Mouse (Mus musculus): ENCODE measurements around the gene Wfdc17. TPM values are rescaled to one million over a fixed set of nuclear protein-coding genes. Genes with fewer than 3 reads are reported as not detected.
A peak's percentile ranks its signal among the peaks of the same experiment; 100 is the strongest.

The Wfdc17 gene
- polyA plus RNA-seq, 1 experiment: 530 TPM

GRCm38 (mm10) chr11:83753581-83754181 lies 49.9 kb downstream of the Wfdc17 start, which contains the start of gene Heatr6:
Gene Heatr6 (plus strand): TSS chr11:83753696.
- Histone ChIP-seq H3K4me1 (ENCODE audit: control insufficient read depth, insufficient read depth, low read length) (peaks cover 3% of the 10 kb centered on the region; the same call in 1 of the 2 replicates), H3K4me3 (ENCODE audit: insufficient read depth, low read length) (peak within 1 kb of the TSS; percentile 87), H3K27ac (ENCODE audit: insufficient read depth, low read depth, low read length) (peak within 1 kb of the TSS; percentile 80)
- TF ChIP-seq POLR2A (IDR thresholded peaks at IDR 0.05; ENCODE audit: borderline replicate concordance, low read depth, low read length): no peak
- TF ChIP-seq CTCF (IDR thresholded peaks at IDR 0.05; ENCODE audit: low read depth, low read length): no peak

GRCm38 (mm10) chr11:83754227-83754626 lies 50.4 kb downstream of the Wfdc17 start:
- TF ChIP-seq CTCF (IDR thresholded peaks at IDR 0.05; ENCODE audit: low read depth, low read length): no peak
- TF ChIP-seq POLR2A (IDR thresholded peaks at IDR 0.05; ENCODE audit: borderline replicate concordance, low read depth, low read length): no peak
- H3K27ac ChIP-seq (ENCODE audit: insufficient read depth, low read depth, low read length): peak overlapping the region; percentile 80

More at GRCm38 (mm10) chr11:83754227-83754626, 50.4 kb downstream of the Wfdc17 start:
- Histone ChIP-seq H3K4me1 (ENCODE audit: control insufficient read depth, insufficient read depth, low read length) (peaks cover 3% of the 10 kb centered on the region; the same call in 1 of the 2 replicates), H3K4me3 (ENCODE audit: insufficient read depth, low read length) (peak overlapping the region; percentile 87)

Other genes with a start within 250 kb of the Wfdc17 start
- gene Mmp28, start 240.9 kb upstream of the Wfdc17 start, polyA plus RNA-seq (2012; ENCODE audit: insufficient read depth, insufficient read length, missing spikeins): 0.57 and 0.58 TPM in 2 replicates
- gene Taf15, start 230.9 kb upstream of the Wfdc17 start, polyA plus RNA-seq (2012; ENCODE audit: insufficient read depth, insufficient read length, missing spikeins): 81.6 and 104 TPM in 2 replicates
- not detected in 2 replicates for gene Heatr9, start 181.8 kb upstream of the Wfdc17 start, polyA plus RNA-seq (2012; ENCODE audit: insufficient read depth, insufficient read length, missing spikeins)
- 18.6 and 24.6 TPM in 2 replicates for gene Ccl5, start 173.5 kb upstream of the Wfdc17 start, polyA plus RNA-seq (2012; ENCODE audit: insufficient read depth, insufficient read length, missing spikeins)
- 650 and 692 TPM in 2 replicates for gene Ccl9, start 125.4 kb upstream of the Wfdc17 start, polyA plus RNA-seq (2012; ENCODE audit: insufficient read depth, insufficient read length, missing spikeins)
- gene Ccl6, start 110.9 kb upstream of the Wfdc17 start, polyA plus RNA-seq (2012; ENCODE audit: insufficient read depth, insufficient read length, missing spikeins): 168 and 174 TPM in 2 replicates
- not detected in 2 replicates for gene Rpl9-ps1, start 58.4 kb upstream of the Wfdc17 start, polyA plus RNA-seq (2012; ENCODE audit: insufficient read depth, insufficient read length, missing spikeins)
- 129 and 135 TPM in 2 replicates for gene Ccl3, start 54.6 kb upstream of the Wfdc17 start, polyA plus RNA-seq (2012; ENCODE audit: insufficient read depth, insufficient read length, missing spikeins)
- 78.8 and 104 TPM in 2 replicates for gene Ccl4, start 41.4 kb upstream of the Wfdc17 start, polyA plus RNA-seq (2012; ENCODE audit: insufficient read depth, insufficient read length, missing spikeins)
- gene Wfdc18, start 5.0 kb downstream of the Wfdc17 start, polyA plus RNA-seq (2012; ENCODE audit: insufficient read depth, insufficient read length, missing spikeins): 1.9 and 2.4 TPM in 2 replicates
- not detected in 2 replicates for gene Wfdc21, start 42.9 kb downstream of the Wfdc17 start, polyA plus RNA-seq (2012; ENCODE audit: insufficient read depth, insufficient read length, missing spikeins)
- 13.1 and 17.5 TPM in 2 replicates for gene Heatr6, start 49.7 kb downstream of the Wfdc17 start, polyA plus RNA-seq (2012; ENCODE audit: insufficient read depth, insufficient read length, missing spikeins)
- gene Hnf1b, start 146.1 kb downstream of the Wfdc17 start, polyA plus RNA-seq (2012; ENCODE audit: insufficient read depth, insufficient read length, missing spikeins): not detected in 2 replicates
- gene Ddx52, start 238.1 kb downstream of the Wfdc17 start, polyA plus RNA-seq (2012; ENCODE audit: insufficient read depth, insufficient read length, missing spikeins): 26.3 and 27.9 TPM in 2 replicates